Mouse (Mus musculus) skeletal muscle tissue, postnatal 0 days (tissue): ENCODE results near the gene Gp2. TPM values are rescaled to one million over a fixed set of nuclear protein-coding genes. Genes with fewer than 3 reads are reported as not detected.

Experiments used
- polyA plus RNA-seq: library from polyadenylated mRNA; unstranded; fragments of >200 nt; fragmentation: Nextera tagmentation; extraction: Ambion mirVana; gene quantifications from 2 replicates; pipeline ENCODE4 v1.2.1, GENCODE M21; 2015

The Gp2 gene
- polyA plus RNA-seq, result not detected in 2 replicates

DNA sequence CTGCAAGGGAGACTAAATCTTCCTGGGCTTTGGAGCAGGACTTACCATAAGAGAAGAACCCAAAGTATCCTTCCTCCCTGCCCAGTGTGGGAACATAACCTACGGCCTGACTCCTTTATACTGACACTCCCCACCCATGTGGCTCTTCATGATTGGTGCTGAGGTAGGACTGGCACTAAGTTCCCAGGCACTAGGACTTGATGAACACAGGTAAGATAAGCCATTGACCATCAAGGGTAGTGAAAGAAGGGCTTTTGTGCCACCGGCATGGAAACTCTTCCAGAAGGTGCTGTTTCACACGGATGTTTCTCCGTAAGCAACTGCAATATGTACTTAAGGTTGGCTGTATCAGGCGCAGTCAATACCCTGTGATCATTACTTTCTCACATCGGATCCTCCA, at the start of gene Gp2:
Gene Gp2, minus strand, starts transcription at position 101 of the 400 bp plus-strand sequence.

DNA sequence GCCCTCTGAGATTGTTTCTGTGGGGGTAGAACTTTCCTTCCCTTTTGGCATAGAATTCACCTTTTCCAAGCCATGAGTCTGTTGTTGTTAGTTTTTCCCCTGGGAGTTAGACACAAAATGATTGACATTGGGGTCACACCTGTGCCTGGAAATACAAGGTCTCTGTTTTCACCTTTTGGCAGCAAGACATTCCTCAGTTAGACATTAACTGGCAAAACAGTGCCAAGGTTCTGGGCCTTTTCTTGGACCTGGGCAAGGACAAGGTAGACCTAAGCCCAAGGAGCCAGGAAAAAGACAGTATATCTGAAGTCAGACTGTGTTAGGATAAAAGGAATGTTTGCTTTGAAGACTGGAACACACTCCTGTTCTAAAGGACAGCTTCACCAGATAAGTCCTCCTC, 20.2 kb upstream of the Gp2 start, which contains the start of gene Umod:
Gene Umod, minus strand, starts transcription at position 27 of the 400 bp plus-strand sequence.

Other genes with a start within 250 kb of the Gp2 start
- gene Umod, start 20.0 kb upstream of the Gp2 start, polyA plus RNA-seq, result not detected in 2 replicates
- gene Acsm5, start 60.2 kb upstream of the Gp2 start, polyA plus RNA-seq, result 0.09 and 0.49 TPM in 2 replicates
- not detected in 2 replicates for gene Pdilt, start 64.2 kb upstream of the Gp2 start, polyA plus RNA-seq
- not detected in 2 replicates for gene Acsm2, start 95.1 kb upstream of the Gp2 start, polyA plus RNA-seq
- not detected in 2 replicates for gene Acsm1, start 147.7 kb upstream of the Gp2 start, polyA plus RNA-seq
- 0.06 TPM in 1 of 2 replicates, not detected in the other for gene Acsm4, start 230.7 kb upstream of the Gp2 start, polyA plus RNA-seq